Mouse (Mus musculus) brain, embryonic 14.5 days (tissue): ENCODE measurements around the gene Cntn1.

Experiments used
- CTCF ChIP-seq: fragments of 200-500 bp; IDR thresholded peaks from 2 replicates; pipeline ENCODE4 v1.5.1; 2012; ENCODE audit warnings: inconsistent platforms, mild to moderate bottlenecking, moderate library complexity, borderline replicate concordance; ENCODE audit not compliant: insufficient read depth, insufficient read length; ENCODE audit errors: extremely low read depth
- POLR2A ChIP-seq: fragments of 200-500 bp; IDR thresholded peaks from 2 replicates; pipeline ENCODE4 v1.6.1; 2012; ENCODE audit warnings: mild to moderate bottlenecking, inconsistent platforms, borderline replicate concordance; ENCODE audit not compliant: poor library complexity, insufficient read depth, insufficient read length, severe bottlenecking; ENCODE audit errors: extremely low read depth

- no peak for TF ChIP-seq CTCF
- no peak for TF ChIP-seq POLR2A
These were observed 82.0 kb downstream of the Cntn1 start for GRCm38 (mm10) chr15:92132936-92133335.
